Mouse (Mus musculus) liver, adult 10 weeks (tissue): ENCODE measurements around the gene Stap1. TPM values are rescaled to one million over a fixed set of nuclear protein-coding genes. Genes with fewer than 3 reads are reported as not detected.

Source experiments
- polyA plus RNA-seq: library from polyadenylated mRNA; stranded (reverse); fragments of 350-450 nt; fragmentation: Illumina TruSeq; extraction: RNeasy Lipid Tissue Mini Kit (QIAGEN cat#74804); gene quantifications from one replicate; pipeline ENCODE4 v1.2.3, GENCODE M21; 2014; ENCODE audit warnings: low read depth, low replicate concordance

The Stap1 gene
- 4.3 TPM for polyA plus RNA-seq

GRCm38 (mm10) chr5:86071538-86071937 is at the start of gene Stap1:
Stap1 (plus strand) TSS chr5:86071746.

GRCm38 (mm10) chr5:86065101-86065875 is 6.3 kb upstream of the Stap1 start, which contains the start of gene Cenpc1:
Cenpc1 (minus strand) TSS chr5:86065583.

Other genes starting within 250 kb of the Stap1 start
- gene Cenpc1, start 6.2 kb upstream of the Stap1 start, polyA plus RNA-seq = 6.1 TPM
- 8.2 TPM for gene Uba6, start 101.1 kb downstream of the Stap1 start, polyA plus RNA-seq
- gene Gnrhr, start 126.2 kb downstream of the Stap1 start, polyA plus RNA-seq = not detected
- not detected for gene Tmprss11c, start 217.6 kb downstream of the Stap1 start, polyA plus RNA-seq